Mouse (Mus musculus) midbrain, postnatal 0 days (tissue): ENCODE measurements at regions not wholly inside any gene's neighbourhood (a gene's known extent, or its start where the extent isn't known, plus 50 kb on each side); places are given as distances from the start of the nearest gene placed in this dataset.

ENCODE experiments used
- ATAC-seq: fragments of 200-750 bp; cut with Nextera tagmentation; 2 replicates; pipeline ENCODE4 v1.8.0; 2017; ENCODE audit warnings: moderate number of reproducible peaks, mild to moderate bottlenecking, moderate TSS enrichment, moderate library complexity; ENCODE audit not compliant: low FRiP score
- DNase-seq: peaks from one replicate; pipeline ENCODE4 v3.0.0-alpha.2; 2015; ENCODE audit warnings: low spot score
- H3K27ac ChIP-seq: fragments of 300-500 bp; sonication (generic); 2 replicates; pipeline ENCODE4 v1.5.1; 2014; ENCODE audit warnings: low read depth, mild to moderate bottlenecking, low read length, mixed read lengths
- H3K27me3 ChIP-seq: fragments of 300-500 bp; sonication (generic); 2 replicates; pipeline ENCODE4 v1.6.1; 2014; ENCODE audit warnings: low read length, control low read depth, mixed read lengths; ENCODE audit not compliant: insufficient read depth
- H3K36me3 ChIP-seq: fragments of 300-500 bp; sonication (generic); 2 replicates; pipeline ENCODE4 v1.6.1; 2014; ENCODE audit warnings: low read length, control low read depth, mixed read lengths; ENCODE audit not compliant: insufficient read depth
- H3K4me1 ChIP-seq: fragments of 300-500 bp; sonication (generic); 2 replicates; pipeline ENCODE4 v1.6.1; 2014; ENCODE audit warnings: mild to moderate bottlenecking, control low read depth, antibody characterized with exemption, low read length, mixed read lengths; ENCODE audit not compliant: insufficient read depth
- H3K4me2 ChIP-seq: fragments of 300-500 bp; sonication (generic); 2 replicates; pipeline ENCODE4 v1.6.1; 2014; ENCODE audit warnings: low read depth, mild to moderate bottlenecking, low read length, mixed read lengths; ENCODE audit not compliant: poor library complexity, severe bottlenecking
- H3K4me3 ChIP-seq: fragments of 300-500 bp; sonication (generic); 2 replicates; pipeline ENCODE4 v1.5.1; 2014; ENCODE audit warnings: low read depth, mild to moderate bottlenecking, low read length, moderate library complexity
- H3K9ac ChIP-seq: fragments of 300-500 bp; sonication (generic); replicated peaks from 2 replicates; pipeline ENCODE4 v1.6.1; 2014; ENCODE audit warnings: mild to moderate bottlenecking, low read length, moderate library complexity, mixed read lengths; ENCODE audit not compliant: poor library complexity, severe bottlenecking
- H3K9me3 ChIP-seq: fragments of 300-500 bp; sonication (generic); 2 replicates; pipeline ENCODE4 v1.6.1; 2016; ENCODE audit warnings: low read length, control low read depth
- CTCF ChIP-seq: IDR thresholded peaks from 2 replicates; pipeline ENCODE4 v1.5.1; 2016; ENCODE audit warnings: antibody characterized with exemption, mild to moderate bottlenecking
- WGBS: fragments of 180-500 bp; shearing (Covaris S2); extraction: QIAGEN DNeasy Blood & Tissue Kit; methylation state at CpG from one replicate; pipeline ENCODE4 v1.1.7; 2014; 5-methylcytosine and 5-hydroxymethylcytosine counted together

GRCm38 (mm10) chr8:36018993-36019753 lies 253.6 kb downstream of the Gm19410 start:
- Histone ChIP-seq H3K36me3 (no peaks in the 10 kb centered on the region), H3K4me3 (no peak overlapping the region), H3K9me3 (no peaks in the 10 kb centered on the region), H3K4me1 (peaks cover 4% of the 10 kb centered on the region; the same call in 1 of the 2 replicates), H3K9ac (no peak overlapping the region), H3K27ac (no peak overlapping the region), H3K27me3 (no peaks in the 10 kb centered on the region), H3K4me2 (no peak overlapping the region)
- ATAC-seq (no peak), DNase-seq (no peak)
- WGBS, result 86% methylated on average over 15 of the region's 15 CpGs
- no peak for TF ChIP-seq CTCF

- Histone ChIP-seq H3K4me3 (no peak overlapping the region), H3K9ac (no peak overlapping the region), H3K9me3 (no peaks in the 10 kb centered on the region), H3K27ac (no peak overlapping the region), H3K27me3 (no peaks in the 10 kb centered on the region), H3K36me3 (no peaks in the 10 kb centered on the region), H3K4me2 (no peak overlapping the region), H3K4me1 (no peaks in the 10 kb centered on the region)
- no peak for DNase-seq
- TF ChIP-seq CTCF, result no peak
- WGBS, result 98% methylated on average over 7 of the region's 7 CpGs
- no peak for ATAC-seq
Measured at GRCm38 (mm10) chr8:36019895-36020294, 254.3 kb downstream of the Gm19410 start.

- Histone ChIP-seq H3K27ac (no peak overlapping the region), H3K9ac (no peak overlapping the region), H3K9me3 (no peaks in the 10 kb centered on the region), H3K4me3 (no peak overlapping the region), H3K4me1 (no peaks in the 10 kb centered on the region; the same call in 1 of the 2 replicates), H3K4me2 (no peak overlapping the region), H3K36me3 (no peaks in the 10 kb centered on the region), H3K27me3 (no peaks in the 10 kb centered on the region)
- 62% methylated on average over 11 of the region's 11 CpGs for WGBS
- no peak for TF ChIP-seq CTCF
- no peak for DNase-seq
- no peak for ATAC-seq
Measured at GRCm38 (mm10) chr8:36027586-36027985, 262.0 kb downstream of the Gm19410 start.

- no peak for ATAC-seq
- WGBS, result 87% methylated on average over 9 of the region's 9 CpGs
- Histone ChIP-seq H3K27me3 (no peaks in the 10 kb centered on the region), H3K27ac (no peak overlapping the region), H3K36me3 (no peaks in the 10 kb centered on the region), H3K4me1 (no peaks in the 10 kb centered on the region; the same call in 1 of the 2 replicates), H3K9ac (no peak overlapping the region), H3K9me3 (no peaks in the 10 kb centered on the region), H3K4me3 (no peak overlapping the region), H3K4me2 (no peak overlapping the region)
- TF ChIP-seq CTCF, result no peak
- DNase-seq, result no peak
Measured at GRCm38 (mm10) chr8:36028121-36028955, 262.7 kb downstream of the Gm19410 start.

- Histone ChIP-seq H3K4me3 (no peak overlapping the region), H3K27me3 (no peaks in the 10 kb centered on the region), H3K36me3 (no peaks in the 10 kb centered on the region)
Measured at GRCm38 (mm10) chr8:36029445-36029844, 263.9 kb downstream of the Gm19410 start.

GRCm38 (mm10) chr8:36030237-36030636 lies 264.6 kb downstream of the Gm19410 start:
- H3K27ac ChIP-seq, result no peak overlapping the region
- no peaks in the 10 kb centered on the region; the same call in 1 of the 2 replicates for H3K4me1 ChIP-seq
- ATAC-seq, result no peak
- no peak overlapping the region for H3K4me3 ChIP-seq
- DNase-seq, result no peak
- TF ChIP-seq CTCF, result no peak
- H3K4me2 ChIP-seq, result no peak overlapping the region
- 88% methylated on average over 3 of the region's 3 CpGs for WGBS
- H3K27me3 ChIP-seq, result no peaks in the 10 kb centered on the region
- no peaks in the 10 kb centered on the region for H3K36me3 ChIP-seq
- H3K9ac ChIP-seq, result no peak overlapping the region
- no peaks in the 10 kb centered on the region for H3K9me3 ChIP-seq

More at GRCm38 (mm10) chr8:36029445-36029844, 263.9 kb downstream of the Gm19410 start:
- 86% methylated on average over 2 of the region's 2 CpGs for WGBS
- Histone ChIP-seq H3K9me3 (no peaks in the 10 kb centered on the region), H3K27ac (no peak overlapping the region), H3K9ac (no peak overlapping the region), H3K4me1 (no peaks in the 10 kb centered on the region; the same call in 1 of the 2 replicates), H3K4me2 (no peak overlapping the region)
- no peak for TF ChIP-seq CTCF
- no peak for ATAC-seq
- no peak for DNase-seq
